Mouse (Mus musculus): ENCODE results near the gene Gm3336. TPM values are rescaled to one million over a fixed set of nuclear protein-coding genes. Genes with fewer than 3 reads are reported as not detected.
A peak's percentile ranks its signal among the peaks of the same experiment; 100 is the strongest.

Gene Gm3336
- polyA plus RNA-seq, 1 experiment from 2014 or later: 0.19 TPM

DNA sequence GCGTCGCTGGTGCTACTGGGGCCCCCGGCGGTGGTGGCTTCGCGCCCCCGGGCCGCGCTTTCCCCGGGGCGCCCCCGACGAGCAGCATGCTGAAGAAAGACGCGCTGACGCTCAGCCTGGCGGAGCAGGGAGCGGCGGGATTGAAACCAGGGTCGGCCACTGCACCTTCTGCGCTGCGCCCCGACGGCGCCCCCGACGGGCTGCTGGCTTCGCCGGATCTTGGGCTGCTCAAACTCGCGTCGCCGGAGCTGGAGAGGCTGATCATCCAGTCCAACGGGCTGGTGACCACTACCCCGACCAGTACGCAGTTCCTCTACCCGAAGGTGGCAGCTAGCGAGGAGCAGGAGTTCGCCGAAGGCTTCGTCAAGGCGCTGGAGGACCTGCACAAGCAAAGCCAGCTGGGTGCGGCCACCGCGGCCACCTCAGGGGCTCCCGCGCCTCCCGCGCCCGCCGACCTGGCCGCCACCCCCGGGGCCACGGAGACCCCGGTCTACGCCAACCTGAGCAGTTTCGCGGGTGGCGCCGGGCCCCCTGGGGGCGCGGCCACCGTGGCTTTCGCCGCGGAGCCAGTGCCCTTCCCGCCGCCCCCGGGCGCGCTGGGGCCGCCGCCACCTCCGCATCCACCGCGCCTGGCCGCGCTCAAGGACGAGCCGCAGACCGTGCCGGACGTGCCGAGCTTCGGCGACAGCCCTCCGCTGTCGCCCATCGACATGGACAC lies 19.1 kb upstream of the Gm3336 start:
- peak; percentile 5; the same call in 1 of the 2 replicates for ATAC-seq
- H3K27me3 ChIP-seq (replicated peaks; ENCODE audit: control insufficient read depth, insufficient read depth, low read length): no peaks in the 10 kb centered on the region
- under 1% methylated on average over 76 of the region's 89 CpGs for WGBS
- no peaks in the 10 kb centered on the region for H3K36me3 ChIP-seq (ENCODE audit: control insufficient read depth, insufficient read depth, low read length)
- peak overlapping the region; percentile 99 for H3K9ac ChIP-seq (ENCODE audit: low read depth, low read length)
- peak overlapping the region; percentile 95 for H3K4me3 ChIP-seq (ENCODE audit: low read length)
- peaks cover 42% of the 10 kb centered on the region for H3K4me1 ChIP-seq (ENCODE audit: control insufficient read depth, insufficient read depth, low read depth, low read length)
- H3K4me2 ChIP-seq (ENCODE audit: low read length): peak overlapping the region; percentile 86
- no peaks in the 10 kb centered on the region for H3K9me3 ChIP-seq (ENCODE audit: control insufficient read depth, low read length)
- peak overlapping the region; percentile 99 for H3K27ac ChIP-seq (ENCODE audit: low read depth, low read length)

DNA sequence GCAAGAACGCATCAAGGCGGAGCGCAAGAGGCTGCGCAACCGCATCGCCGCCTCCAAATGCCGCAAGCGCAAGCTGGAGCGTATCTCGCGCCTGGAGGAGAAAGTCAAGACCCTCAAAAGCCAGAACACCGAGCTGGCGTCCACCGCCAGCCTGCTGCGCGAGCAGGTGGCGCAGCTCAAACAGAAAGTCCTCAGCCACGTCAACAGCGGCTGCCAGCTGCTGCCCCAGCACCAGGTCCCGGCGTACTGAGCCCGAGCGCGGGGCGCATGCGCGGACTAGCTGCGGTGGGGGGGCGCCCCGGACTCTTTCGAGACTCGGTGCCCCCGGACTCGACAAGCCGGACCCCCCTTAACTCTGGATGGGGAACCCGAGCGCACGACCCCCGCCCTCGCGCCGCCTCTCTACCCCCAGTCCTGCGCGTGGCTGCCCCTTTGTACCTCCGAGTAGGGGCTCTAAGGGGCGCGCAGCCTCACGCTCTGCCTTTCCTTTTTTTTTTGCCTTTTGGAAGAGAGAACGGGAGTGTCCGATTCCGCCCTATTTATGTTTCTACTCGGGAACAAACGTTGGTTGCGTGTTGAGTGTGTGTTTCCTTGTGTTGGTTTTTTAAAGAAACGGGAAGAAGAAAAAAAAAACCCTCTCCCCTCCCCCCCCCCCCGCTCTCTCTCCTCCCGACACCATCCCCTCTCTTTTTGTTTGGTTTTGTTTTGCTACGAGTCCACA lies 18.3 kb upstream of the Gm3336 start:
- H3K27me3 ChIP-seq (replicated peaks; ENCODE audit: control insufficient read depth, insufficient read depth, low read length): no peaks in the 10 kb centered on the region
- peak overlapping the region; percentile 99 for H3K27ac ChIP-seq (ENCODE audit: low read depth, low read length)
- H3K4me2 ChIP-seq (ENCODE audit: low read length): peak overlapping the region; percentile 86
- under 1% methylated on average over 48 of the region's 59 CpGs for WGBS
- H3K9ac ChIP-seq (ENCODE audit: low read depth, low read length): peak overlapping the region; percentile 99
- H3K4me1 ChIP-seq (ENCODE audit: control insufficient read depth, insufficient read depth, low read depth, low read length): peaks cover 42% of the 10 kb centered on the region
- peak; percentile 7; the same call in 1 of the 2 replicates for ATAC-seq
- no peaks in the 10 kb centered on the region for H3K36me3 ChIP-seq (ENCODE audit: control insufficient read depth, insufficient read depth, low read length)
- H3K9me3 ChIP-seq (ENCODE audit: control insufficient read depth, low read length): no peaks in the 10 kb centered on the region
- peak overlapping the region; percentile 95 for H3K4me3 ChIP-seq (ENCODE audit: low read length)

DNA sequence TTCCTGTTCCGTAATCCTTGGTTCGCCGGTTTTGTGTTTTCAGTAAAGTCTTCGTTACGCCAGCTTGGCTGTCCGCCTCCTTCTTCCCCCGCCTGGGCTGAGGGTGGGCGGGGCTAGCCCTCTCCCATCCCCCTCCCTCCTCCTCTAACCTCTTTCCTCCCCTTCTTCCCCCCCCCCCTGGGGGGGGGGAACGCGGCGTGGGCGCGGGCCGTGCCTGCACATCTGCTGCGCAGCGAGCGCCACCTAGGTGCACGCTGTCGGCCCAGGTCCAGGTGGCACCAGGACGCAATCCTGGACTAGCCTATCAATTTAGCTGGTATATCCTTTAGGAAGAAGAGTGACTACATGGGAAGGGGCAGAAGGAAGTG lies 17.8 kb upstream of the Gm3336 start:
- H3K4me3 ChIP-seq (ENCODE audit: low read length): peak overlapping the region; percentile 95
- H3K4me1 ChIP-seq (ENCODE audit: control insufficient read depth, insufficient read depth, low read depth, low read length): peaks cover 42% of the 10 kb centered on the region
- H3K9ac ChIP-seq (ENCODE audit: low read depth, low read length): peak overlapping the region; percentile 99
- H3K27me3 ChIP-seq (replicated peaks; ENCODE audit: control insufficient read depth, insufficient read depth, low read length): no peaks in the 10 kb centered on the region
- peak overlapping the region; percentile 86 for H3K4me2 ChIP-seq (ENCODE audit: low read length)
- peak overlapping the region; percentile 99 for H3K27ac ChIP-seq (ENCODE audit: low read depth, low read length)
- peak; percentile 24 for ATAC-seq
- WGBS: under 1% methylated on average over 20 of the region's 20 CpGs
- H3K9me3 ChIP-seq (ENCODE audit: control insufficient read depth, low read length): no peaks in the 10 kb centered on the region
- H3K36me3 ChIP-seq (ENCODE audit: control insufficient read depth, insufficient read depth, low read length): no peaks in the 10 kb centered on the region

DNA sequence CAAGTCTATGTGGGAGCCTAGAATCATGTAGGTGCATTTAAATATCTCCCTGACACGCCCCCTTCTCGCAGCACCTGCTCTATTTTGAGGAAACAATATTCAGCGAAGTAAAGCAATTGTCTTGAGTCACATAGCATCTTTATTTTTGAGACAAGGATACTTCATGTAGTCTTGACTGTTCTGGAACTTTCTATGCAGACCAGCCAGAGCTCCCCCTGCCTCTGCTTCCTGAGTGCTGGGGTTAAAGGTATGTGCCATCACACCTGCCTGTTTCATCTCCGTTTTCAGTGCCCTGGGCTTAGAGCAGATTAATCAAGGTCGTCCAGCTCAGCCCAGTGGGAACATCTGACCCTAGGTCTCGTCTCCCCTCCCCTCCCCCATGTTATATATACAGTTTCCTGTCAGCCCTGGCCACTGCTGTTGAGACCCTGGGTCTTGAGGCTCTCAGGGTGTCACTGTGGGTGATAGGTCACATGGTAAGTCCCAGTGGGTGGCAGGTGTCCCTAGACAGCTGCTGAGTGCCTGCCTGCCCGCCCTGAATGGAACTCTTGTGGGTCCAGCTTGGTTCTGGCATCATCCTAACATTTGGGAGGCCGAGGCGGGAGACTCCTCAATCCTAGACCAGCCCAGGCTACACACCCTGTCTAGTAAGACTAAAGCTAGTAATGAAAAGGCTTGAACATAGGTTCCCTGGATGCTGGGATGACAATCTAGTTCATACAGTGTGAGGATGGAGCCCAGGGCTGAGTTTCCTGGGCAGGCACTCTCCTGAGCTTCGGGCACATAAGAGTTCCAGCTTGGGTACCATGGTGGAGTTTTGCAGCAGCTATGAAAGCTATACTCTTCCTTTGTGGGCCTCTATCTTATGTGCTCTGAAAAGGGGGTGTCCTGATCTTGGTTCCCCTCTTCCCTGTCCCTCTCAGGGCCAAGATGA lies 17.0 kb upstream of the Gm3336 start:
- Histone ChIP-seq H3K27me3 (replicated peaks; ENCODE audit: control insufficient read depth, insufficient read depth, low read length) (no peaks in the 10 kb centered on the region), H3K36me3 (ENCODE audit: control insufficient read depth, insufficient read depth, low read length) (no peaks in the 10 kb centered on the region), H3K27ac (ENCODE audit: low read depth, low read length) (peak overlapping the region; percentile 99), H3K9me3 (ENCODE audit: control insufficient read depth, low read length) (no peaks in the 10 kb centered on the region), H3K4me3 (ENCODE audit: low read length) (peak overlapping the region; percentile 95), H3K9ac (ENCODE audit: low read depth, low read length) (peak overlapping the region; percentile 99), H3K4me1 (ENCODE audit: control insufficient read depth, insufficient read depth, low read depth, low read length) (peaks cover 40% of the 10 kb centered on the region), H3K4me2 (ENCODE audit: low read length) (peak overlapping the region; percentile 86)
- 52% methylated on average over 10 of the region's 10 CpGs for WGBS
- no peak for ATAC-seq

DNA sequence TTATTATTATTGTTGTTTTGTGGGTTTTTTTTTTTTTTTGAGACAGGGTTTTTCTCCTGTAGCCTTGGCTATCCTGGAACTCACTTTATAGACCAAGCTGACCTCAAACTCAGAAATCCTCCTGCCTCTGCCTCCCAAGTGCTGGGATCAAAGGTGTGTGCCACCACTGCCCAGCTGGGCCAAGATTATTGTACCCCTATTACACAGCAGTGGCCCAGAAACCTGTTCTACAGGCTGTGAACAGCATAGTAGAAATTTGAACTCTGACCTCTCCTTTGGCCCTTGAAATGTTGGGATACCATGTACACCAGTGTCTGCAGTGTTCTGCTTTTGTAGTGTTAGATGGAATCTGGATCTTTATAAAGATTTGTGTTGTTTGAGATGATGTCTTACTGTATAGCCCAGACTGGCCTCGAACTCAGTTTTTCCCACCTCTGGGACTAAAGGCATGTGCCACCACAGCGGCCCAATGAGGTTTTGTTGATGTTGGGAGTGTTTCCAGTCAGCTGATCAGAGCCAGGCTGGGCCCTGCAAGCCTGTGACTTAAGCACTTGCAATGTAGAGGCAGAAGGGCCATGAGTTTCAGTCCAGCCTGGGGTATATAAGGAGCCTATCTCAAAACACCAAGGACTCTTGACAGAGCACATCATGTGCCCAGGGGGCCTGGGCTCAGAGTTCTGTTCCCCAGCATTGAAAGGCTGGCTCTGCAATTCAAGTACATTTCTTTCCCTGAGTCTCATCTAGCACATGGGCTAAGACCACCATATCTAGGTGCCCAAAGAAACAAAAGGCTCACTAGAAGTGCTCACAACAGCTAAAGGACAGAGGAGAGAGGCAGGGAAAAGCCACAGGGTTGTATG lies 16.1 kb upstream of the Gm3336 start:
- no peak overlapping the region for H3K9ac ChIP-seq (ENCODE audit: low read depth, low read length)
- WGBS: 76% methylated on average over 2 of the region's 2 CpGs

DNA sequence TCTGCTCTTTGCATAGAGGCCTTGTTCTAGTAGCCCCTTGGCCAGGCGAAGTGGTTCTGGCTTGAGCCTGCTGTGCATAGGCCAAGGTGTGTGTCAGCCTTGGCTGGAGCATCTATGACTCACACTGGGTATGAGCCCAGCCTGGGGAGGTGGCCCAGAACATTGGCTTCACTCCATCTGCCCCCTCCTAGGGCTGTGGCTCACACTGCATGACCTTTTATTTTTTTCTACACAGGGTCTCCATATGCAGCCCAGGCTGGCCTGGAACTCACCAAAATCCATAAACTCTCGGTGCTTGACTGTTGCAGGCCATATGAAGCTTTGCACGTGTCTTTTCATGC lies 15.5 kb upstream of the Gm3336 start:
- H3K27ac ChIP-seq (ENCODE audit: low read depth, low read length): no peak overlapping the region
- ATAC-seq: no peak
- no peaks in the 10 kb centered on the region for H3K36me3 ChIP-seq (ENCODE audit: control insufficient read depth, insufficient read depth, low read length)
- peaks cover 26% of the 10 kb centered on the region for H3K4me1 ChIP-seq (ENCODE audit: control insufficient read depth, insufficient read depth, low read depth, low read length)
- peak overlapping the region; percentile 86; the same call in 1 of the 2 replicates for H3K4me2 ChIP-seq (ENCODE audit: low read length)
- no peak overlapping the region for H3K4me3 ChIP-seq (ENCODE audit: low read length)
- H3K9ac ChIP-seq (ENCODE audit: low read depth, low read length): no peak overlapping the region
- WGBS: 80% methylated on average over 3 of the region's 3 CpGs
- no peaks in the 10 kb centered on the region for H3K27me3 ChIP-seq (replicated peaks; ENCODE audit: control insufficient read depth, insufficient read depth, low read length)
- H3K9me3 ChIP-seq (ENCODE audit: control insufficient read depth, low read length): no peaks in the 10 kb centered on the region

More for the DNA sequence above, 16.1 kb upstream of the Gm3336 start:
- H3K4me3 ChIP-seq (ENCODE audit: low read length): no peak overlapping the region; the same call in 1 of the 2 replicates
- H3K36me3 ChIP-seq (ENCODE audit: control insufficient read depth, insufficient read depth, low read length): no peaks in the 10 kb centered on the region
- H3K27me3 ChIP-seq (replicated peaks; ENCODE audit: control insufficient read depth, insufficient read depth, low read length): no peaks in the 10 kb centered on the region
- H3K9me3 ChIP-seq (ENCODE audit: control insufficient read depth, low read length): no peaks in the 10 kb centered on the region
- ATAC-seq: no peak
- peaks cover 31% of the 10 kb centered on the region for H3K4me1 ChIP-seq (ENCODE audit: control insufficient read depth, insufficient read depth, low read depth, low read length)
- no peak overlapping the region for H3K27ac ChIP-seq (ENCODE audit: low read depth, low read length)
- peak overlapping the region; percentile 86 for H3K4me2 ChIP-seq (ENCODE audit: low read length)

DNA sequence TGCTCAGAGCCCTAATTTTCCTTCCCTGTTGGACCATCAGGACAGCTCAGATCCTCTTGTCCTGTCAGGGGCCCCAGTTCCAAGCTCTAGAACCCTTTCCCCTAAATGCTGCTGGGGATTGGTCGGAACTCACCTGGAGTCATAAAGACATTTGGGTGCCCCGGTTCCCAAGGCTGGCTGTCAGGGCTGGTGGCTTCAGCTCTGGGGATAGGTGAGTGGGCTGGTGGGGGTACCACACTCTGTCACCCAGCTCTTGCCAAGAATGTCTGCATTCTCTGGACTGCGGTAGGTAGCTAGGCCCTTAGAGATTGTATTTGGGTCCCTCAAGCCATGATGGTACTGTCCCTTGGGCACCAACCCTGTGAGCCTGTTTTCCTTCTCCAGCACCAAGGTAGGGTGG lies 15.1 kb upstream of the Gm3336 start, which contains the start of gene Iqcn:
Gene Iqcn, plus strand, starts transcription at position 171 of the 400 bp plus-strand sequence.
- Histone ChIP-seq H3K4me1 (ENCODE audit: control insufficient read depth, insufficient read depth, low read depth, low read length) (peaks cover 22% of the 10 kb centered on the region), H3K27me3 (replicated peaks; ENCODE audit: control insufficient read depth, insufficient read depth, low read length) (no peaks in the 10 kb centered on the region), H3K27ac (ENCODE audit: low read depth, low read length) (no peak within 1 kb of the TSS), H3K4me2 (ENCODE audit: low read length) (peak within 1 kb of the TSS; percentile 86), H3K9me3 (ENCODE audit: control insufficient read depth, low read length) (no peaks in the 10 kb centered on the region), H3K36me3 (ENCODE audit: control insufficient read depth, insufficient read depth, low read length) (no peaks in the 10 kb centered on the region), H3K4me3 (ENCODE audit: low read length) (no peak within 1 kb of the TSS), H3K9ac (ENCODE audit: low read depth, low read length) (no peak within 1 kb of the TSS)
- WGBS: 93% methylated on average over 3 of the region's 3 CpGs
- no peak for ATAC-seq

DNA sequence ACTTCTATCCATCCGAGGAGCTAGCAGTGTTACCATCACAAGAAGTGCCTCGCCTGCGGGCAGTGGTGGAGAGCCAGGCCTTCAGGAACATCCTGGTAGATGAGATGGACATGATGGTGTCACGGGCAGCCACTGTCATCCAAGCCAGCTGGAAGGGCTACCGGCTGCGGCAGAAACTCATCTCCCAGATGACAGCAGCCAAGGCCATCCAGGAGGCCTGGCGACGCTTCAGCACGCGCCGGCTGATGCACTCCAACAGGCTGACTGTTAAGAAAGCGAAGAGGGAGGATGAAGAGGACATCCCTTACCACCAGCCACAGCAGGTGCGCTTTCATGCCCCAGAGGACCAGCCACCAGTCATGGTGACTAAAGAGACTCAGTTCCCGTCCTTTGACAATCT lies 10.1 kb upstream of the Gm3336 start:
- WGBS: 92% methylated on average over 14 of the region's 14 CpGs
- no peak for ATAC-seq
- no peaks in the 10 kb centered on the region for H3K4me1 ChIP-seq (ENCODE audit: control insufficient read depth, insufficient read depth, low read depth, low read length)

More for the DNA sequence above, 10.1 kb upstream of the Gm3336 start:
- Histone ChIP-seq H3K9me3 (ENCODE audit: control insufficient read depth, low read length) (no peaks in the 10 kb centered on the region), H3K27ac (ENCODE audit: low read depth, low read length) (no peak overlapping the region), H3K4me3 (ENCODE audit: low read length) (no peak overlapping the region), H3K27me3 (replicated peaks; ENCODE audit: control insufficient read depth, insufficient read depth, low read length) (no peaks in the 10 kb centered on the region), H3K9ac (ENCODE audit: low read depth, low read length) (no peak overlapping the region), H3K36me3 (ENCODE audit: control insufficient read depth, insufficient read depth, low read length) (no peaks in the 10 kb centered on the region), H3K4me2 (ENCODE audit: low read length) (no peak overlapping the region)
